Mouse (Mus musculus): ENCODE results near the gene Tap1.

Tap1 gene

GRCm38 (mm10) chr17:34172528-34172927, 14.8 kb upstream of the Tap1 start:
- in situ Hi-C loops (cut with MboI; ENCODE audit: low pct_unique_long_range_greater_than_20kb in 1 of 2, low sequenced_read_pairs in 2 of 2, unreplicated experiment in 1 of 2): loop anchor here in 1 of 2 experiments (5.0 kb wide), 1 partner anchor 90 kb away; no protein-coding TSS in a partner anchor

DNA sequence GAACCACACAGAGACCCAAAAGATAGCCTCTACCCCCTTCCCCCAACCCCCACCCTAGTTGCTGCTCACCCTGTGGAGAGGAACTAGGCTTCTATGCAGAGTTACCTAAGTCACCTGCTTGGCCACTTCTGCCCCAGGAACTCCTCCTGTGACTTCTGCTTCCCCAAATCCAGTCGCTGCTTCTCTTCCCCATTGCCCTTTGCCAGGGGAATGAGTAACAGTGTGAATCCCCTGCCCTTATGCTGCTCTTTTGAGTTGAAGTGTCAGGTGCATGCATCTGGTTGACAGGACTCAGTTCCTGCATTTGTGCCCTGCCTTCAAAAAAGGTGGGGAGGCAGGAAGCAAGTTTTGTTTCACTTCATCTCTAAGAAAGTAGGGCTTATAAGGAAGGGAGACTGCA, 13.3 kb upstream of the Tap1 start:
- in situ Hi-C loops (cut with MboI; ENCODE audit: low pct_unique_long_range_greater_than_20kb in 1 of 2, low sequenced_read_pairs in 2 of 2, unreplicated experiment in 1 of 2): loop anchor here in 1 of 2 experiments (5.0 kb wide), 1 partner anchor 92 kb away; no protein-coding TSS in a partner anchor

DNA sequence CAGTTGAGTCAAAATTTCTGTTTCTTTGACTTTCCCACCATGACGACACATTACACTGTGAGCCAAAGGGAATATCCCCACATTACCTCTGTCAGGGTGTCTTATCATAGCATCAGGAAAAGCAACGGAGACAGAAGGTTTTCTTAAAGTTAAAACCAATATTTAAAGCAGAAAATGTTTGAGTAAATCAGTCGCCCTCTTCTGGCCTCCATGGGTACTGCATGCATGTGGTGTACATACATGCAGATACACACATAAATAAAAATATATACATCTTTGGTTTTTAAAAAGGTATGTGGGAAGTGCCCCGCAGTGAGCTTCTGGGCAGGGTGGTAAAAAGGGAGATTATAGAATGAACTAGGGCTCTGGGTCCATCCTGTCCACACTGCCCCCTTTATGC, 10.2 kb upstream of the Tap1 start:
- in situ Hi-C loops (cut with MboI; ENCODE audit: low pct_unique_long_range_greater_than_20kb in 1 of 2, low sequenced_read_pairs in 2 of 2, unreplicated experiment in 1 of 2): no loop called here

GRCm38 (mm10) chr17:34179019-34179418, 8.3 kb upstream of the Tap1 start:
- in situ Hi-C loops (cut with MboI; ENCODE audit: low pct_unique_long_range_greater_than_20kb in 1 of 2, low sequenced_read_pairs in 2 of 2, unreplicated experiment in 1 of 2): no loop called here

DNA sequence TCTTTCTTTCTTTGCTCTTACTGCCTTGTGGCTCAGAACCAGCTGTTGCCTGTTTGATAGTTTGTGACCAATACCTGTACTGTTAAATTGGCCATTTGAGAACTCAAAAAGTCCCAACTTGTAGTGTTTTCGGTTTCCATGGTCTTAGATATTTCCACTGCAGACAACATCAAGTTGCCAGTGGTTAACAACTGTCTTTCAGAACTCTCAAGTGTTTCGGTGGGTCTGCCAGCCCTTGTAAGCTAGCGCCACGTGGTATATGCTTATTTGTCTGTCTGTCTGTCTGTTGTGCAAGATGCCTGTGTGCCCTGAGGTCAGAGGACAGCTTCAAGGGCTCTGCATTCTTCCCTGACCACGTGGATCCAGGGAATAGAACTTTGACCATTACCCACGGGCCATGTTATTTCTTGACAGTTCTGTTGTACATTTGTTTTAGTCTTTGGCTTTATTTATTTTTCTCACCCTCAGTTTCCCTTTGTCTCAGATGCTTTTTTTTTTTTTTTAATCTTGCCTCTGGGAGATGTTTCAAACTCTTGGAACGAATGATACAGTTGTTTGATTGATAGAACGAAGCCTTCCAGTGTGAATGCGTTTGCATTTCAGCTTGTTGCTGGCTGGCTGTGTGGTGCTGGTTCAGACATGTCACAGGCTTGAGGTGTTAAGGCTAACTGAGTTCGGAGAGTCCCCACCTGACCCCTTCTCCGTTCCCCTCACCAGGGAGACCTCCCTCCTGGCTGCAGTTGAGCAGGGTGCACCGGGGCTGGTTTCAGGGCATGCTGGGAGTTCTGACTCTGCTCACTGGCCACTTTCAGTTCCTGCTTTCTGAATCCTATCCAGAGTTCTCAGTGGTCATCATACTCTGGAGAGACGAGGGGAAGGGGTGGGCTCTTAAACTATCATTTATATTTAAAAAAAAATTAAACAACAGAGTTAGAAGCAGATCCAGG, 7.2 kb upstream of the Tap1 start:
- in situ Hi-C loops (cut with MboI; ENCODE audit: low pct_unique_long_range_greater_than_20kb in 1 of 2, low sequenced_read_pairs in 2 of 2, unreplicated experiment in 1 of 2): no loop called here

GRCm38 (mm10) chr17:34183564-34184219, 3.7 kb upstream of the Tap1 start:
- in situ Hi-C loops (cut with MboI; ENCODE audit: low pct_unique_long_range_greater_than_20kb in 1 of 2, low sequenced_read_pairs in 2 of 2, unreplicated experiment in 1 of 2): no loop called here

- in situ Hi-C loops (cut with MboI; ENCODE audit: low pct_unique_long_range_greater_than_20kb in 1 of 2, low sequenced_read_pairs in 2 of 2, unreplicated experiment in 1 of 2): no loop called here
Observed at GRCm38 (mm10) chr17:34185526-34185925, 1.8 kb upstream of the Tap1 start.

DNA sequence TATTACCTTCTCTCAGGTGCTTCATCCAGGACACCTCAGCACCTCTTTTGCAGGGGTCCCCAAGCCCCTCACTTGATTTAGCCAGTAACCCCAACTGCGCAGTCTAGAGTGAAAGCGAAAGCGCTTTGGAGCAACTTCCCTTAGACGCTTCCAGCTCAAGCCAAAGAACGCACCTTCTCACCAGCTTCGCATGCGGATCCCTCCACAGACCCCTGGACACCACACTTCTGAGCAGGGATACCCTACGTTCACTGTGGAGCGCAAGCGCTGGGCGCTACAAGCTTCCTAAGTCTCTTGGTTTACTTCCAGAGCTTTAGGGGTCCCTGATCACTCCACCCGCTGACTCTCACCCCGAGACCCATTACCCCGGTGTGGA, 480 bp upstream of the Tap1 start:
- in situ Hi-C loops (cut with MboI; ENCODE audit: low pct_unique_long_range_greater_than_20kb in 1 of 2, low sequenced_read_pairs in 2 of 2, unreplicated experiment in 1 of 2): no loop called here

DNA sequence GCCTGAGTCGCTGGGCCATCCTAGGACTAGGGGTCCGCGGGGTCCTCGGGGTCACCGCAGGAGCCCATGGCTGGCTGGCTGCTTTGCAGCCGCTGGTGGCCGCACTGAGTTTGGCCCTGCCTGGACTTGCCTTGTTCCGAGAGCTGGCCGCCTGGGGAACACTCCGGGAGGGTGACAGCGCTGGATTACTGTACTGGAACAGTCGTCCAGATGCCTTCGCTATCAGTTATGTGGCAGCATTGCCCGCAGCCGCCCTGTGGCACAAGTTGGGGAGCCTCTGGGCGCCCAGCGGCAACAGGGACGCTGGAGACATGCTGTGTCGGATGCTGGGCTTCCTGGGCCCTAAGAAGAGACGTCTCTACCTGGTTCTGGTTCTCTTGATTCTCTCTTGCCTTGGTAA, 657 bp downstream of the Tap1 start:
- in situ Hi-C loops (cut with MboI; ENCODE audit: low pct_unique_long_range_greater_than_20kb in 1 of 2, low sequenced_read_pairs in 2 of 2, unreplicated experiment in 1 of 2): no loop called here

DNA sequence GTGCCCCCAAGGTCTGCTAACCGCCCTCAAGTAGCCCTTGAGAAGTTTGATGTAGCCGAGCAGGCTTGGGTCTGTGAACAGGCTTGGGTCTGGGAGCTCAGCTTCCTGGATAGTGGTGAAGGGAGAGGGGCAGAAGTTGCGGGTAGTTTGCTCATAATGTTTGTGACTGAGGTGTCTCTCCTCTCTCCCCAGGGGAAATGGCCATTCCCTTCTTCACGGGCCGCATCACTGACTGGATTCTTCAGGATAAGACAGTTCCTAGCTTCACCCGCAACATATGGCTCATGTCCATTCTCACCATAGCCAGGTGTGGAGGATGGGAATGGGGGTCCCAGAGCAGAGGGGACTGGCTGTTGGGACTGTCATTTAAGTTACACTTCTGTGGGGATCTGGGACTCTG, 1.6 kb downstream of the Tap1 start:
- in situ Hi-C loops (cut with MboI; ENCODE audit: low pct_unique_long_range_greater_than_20kb in 1 of 2, low sequenced_read_pairs in 2 of 2, unreplicated experiment in 1 of 2): no loop called here

DNA sequence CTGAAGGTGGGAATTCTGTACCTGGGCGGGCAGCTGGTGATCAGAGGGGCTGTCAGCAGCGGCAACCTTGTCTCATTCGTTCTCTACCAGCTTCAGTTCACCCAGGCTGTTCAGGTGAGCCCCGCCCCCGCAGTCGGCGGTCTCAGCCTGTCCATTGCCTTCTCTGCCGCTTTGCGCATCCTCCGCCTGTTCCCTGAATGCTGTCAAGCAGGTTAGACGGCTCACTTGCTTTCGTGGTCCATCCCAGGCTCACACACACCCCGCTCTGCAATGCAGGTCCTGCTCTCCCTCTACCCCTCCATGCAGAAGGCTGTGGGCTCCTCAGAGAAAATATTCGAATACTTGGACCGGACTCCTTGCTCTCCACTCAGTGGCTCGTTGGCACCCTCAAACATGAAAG, 5.5 kb downstream of the Tap1 start:
- in situ Hi-C loops (cut with MboI; ENCODE audit: low pct_unique_long_range_greater_than_20kb in 1 of 2, low sequenced_read_pairs in 2 of 2, unreplicated experiment in 1 of 2): loop anchor here in 1 of 2 experiments (10.0 kb wide), 1 partner anchor 118 kb away; no protein-coding TSS in a partner anchor

DNA sequence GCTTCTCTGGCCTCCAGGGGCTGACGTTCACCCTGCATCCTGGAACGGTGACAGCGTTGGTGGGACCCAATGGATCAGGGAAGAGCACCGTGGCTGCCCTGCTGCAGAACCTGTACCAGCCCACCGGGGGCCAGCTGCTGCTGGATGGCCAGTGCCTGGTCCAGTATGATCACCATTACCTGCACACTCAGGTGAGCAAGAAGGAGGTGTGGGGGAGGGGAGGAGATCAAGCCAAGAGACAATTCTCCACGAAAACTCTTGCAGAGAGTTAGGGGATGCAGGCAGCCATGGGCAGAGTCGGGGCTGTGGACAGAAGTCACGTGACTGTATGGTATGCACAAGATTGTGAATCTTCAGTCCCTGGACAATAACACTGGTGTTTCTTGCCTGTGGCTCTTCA, 6.1 kb downstream of the Tap1 start:
- in situ Hi-C loops (cut with MboI; ENCODE audit: low pct_unique_long_range_greater_than_20kb in 1 of 2, low sequenced_read_pairs in 2 of 2, unreplicated experiment in 1 of 2): loop anchor here in 1 of 2 experiments (10.0 kb wide), 1 partner anchor 119 kb away; no protein-coding TSS in a partner anchor

DNA sequence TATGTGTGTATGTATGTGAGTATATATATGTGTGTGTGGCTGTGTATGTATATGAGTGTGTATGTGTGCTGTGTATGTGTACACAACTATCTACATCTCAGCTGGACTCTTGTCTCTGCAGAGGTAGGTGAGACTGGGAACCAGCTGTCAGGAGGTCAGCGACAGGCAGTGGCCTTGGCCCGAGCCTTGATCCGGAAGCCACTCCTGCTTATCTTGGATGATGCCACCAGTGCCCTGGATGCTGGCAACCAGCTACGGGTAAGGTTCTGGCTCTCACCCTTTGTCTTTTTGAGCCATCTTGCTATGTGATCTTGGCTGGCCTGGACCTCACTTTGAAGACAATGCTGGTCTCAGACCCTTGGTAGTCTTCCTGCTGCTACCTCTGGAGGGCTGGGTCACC, 7.4 kb downstream of the Tap1 start:
- in situ Hi-C loops (cut with MboI; ENCODE audit: low pct_unique_long_range_greater_than_20kb in 1 of 2, low sequenced_read_pairs in 2 of 2, unreplicated experiment in 1 of 2): loop anchor here in 1 of 2 experiments (10.0 kb wide), 1 partner anchor 120 kb away; no protein-coding TSS in a partner anchor

DNA sequence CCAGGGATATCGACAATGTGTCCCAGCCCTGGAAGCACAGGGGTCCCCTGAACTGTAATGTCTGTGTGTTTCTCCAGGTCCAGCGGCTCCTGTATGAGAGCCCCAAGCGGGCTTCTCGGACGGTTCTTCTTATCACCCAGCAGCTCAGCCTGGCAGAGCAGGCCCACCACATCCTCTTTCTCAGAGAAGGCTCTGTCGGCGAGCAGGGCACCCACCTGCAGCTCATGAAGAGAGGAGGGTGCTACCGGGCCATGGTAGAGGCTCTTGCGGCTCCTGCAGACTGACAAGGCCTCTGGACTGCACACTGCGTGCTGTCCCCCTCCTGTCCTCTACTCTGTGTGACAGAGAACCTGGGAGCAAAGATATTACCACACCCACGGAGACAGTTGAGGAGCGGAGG, 9.1 kb downstream of the Tap1 start:
- in situ Hi-C loops (cut with MboI; ENCODE audit: low pct_unique_long_range_greater_than_20kb in 1 of 2, low sequenced_read_pairs in 2 of 2, unreplicated experiment in 1 of 2): loop anchor here in 1 of 2 experiments (10.0 kb wide), 1 partner anchor 122 kb away; no protein-coding TSS in a partner anchor

DNA sequence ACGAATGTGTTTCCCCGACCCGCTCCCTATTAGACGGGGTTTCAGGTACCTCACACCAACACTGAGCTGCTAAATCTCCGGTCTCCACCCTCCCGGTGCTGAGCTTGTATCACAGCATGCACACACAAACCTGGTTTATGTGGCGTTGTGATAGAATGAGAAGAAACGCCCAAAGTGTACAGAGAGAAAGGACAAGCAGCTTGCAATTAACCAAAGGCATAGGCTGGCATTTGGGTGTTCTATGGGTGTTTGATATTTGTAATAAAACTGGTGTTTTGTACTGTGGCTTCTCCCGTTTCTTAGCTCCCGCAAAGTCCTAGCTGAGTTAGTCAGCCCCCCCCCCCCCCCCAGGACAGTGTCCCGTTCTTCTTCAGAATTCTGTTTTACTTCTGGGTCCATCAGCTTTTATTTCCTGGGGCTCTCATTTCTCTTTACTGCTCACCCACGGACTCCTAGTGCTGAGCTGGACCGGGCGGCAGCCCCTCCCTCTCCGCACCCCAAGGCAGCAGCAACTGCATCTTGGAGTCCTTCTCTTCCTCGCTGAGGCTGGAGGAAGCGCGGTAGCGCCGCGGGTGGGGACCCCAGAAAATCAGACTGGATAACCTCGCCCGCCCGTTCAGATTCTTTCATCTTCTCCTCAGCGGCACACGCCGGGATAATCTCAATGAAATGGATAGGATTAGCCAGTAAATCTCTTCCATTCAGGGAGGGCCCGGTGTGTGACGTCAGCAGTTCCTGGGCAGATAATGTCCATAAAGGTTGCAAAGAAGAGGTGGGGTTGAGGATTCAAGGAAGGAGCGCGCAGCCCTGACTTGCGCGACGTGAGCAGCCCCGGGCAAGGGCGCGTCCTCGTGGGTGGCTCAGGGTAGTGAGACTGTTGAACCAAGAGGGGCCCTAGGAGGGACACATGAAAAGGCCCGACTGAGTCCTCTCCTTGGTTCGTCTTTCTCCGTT, 9.9 kb downstream of the Tap1 start, which contains the start of gene Psmb8:
Gene Psmb8, plus strand, starts transcription at position 781 of the 954 bp plus-strand sequence.
- in situ Hi-C loops (cut with MboI; ENCODE audit: low pct_unique_long_range_greater_than_20kb in 1 of 2, low sequenced_read_pairs in 2 of 2, unreplicated experiment in 1 of 2): loop anchor here in 1 of 2 experiments (10.0 kb wide), 1 partner anchor 122 kb away; no protein-coding TSS in a partner anchor

- in situ Hi-C loops (cut with MboI; ENCODE audit: low pct_unique_long_range_greater_than_20kb in 1 of 2, low sequenced_read_pairs in 2 of 2, unreplicated experiment in 1 of 2): loop anchor here in 1 of 2 experiments (10.0 kb wide), 1 partner anchor 123 kb away; no protein-coding TSS in a partner anchor
Observed at GRCm38 (mm10) chr17:34197904-34198520, 10.7 kb downstream of the Tap1 start.

DNA sequence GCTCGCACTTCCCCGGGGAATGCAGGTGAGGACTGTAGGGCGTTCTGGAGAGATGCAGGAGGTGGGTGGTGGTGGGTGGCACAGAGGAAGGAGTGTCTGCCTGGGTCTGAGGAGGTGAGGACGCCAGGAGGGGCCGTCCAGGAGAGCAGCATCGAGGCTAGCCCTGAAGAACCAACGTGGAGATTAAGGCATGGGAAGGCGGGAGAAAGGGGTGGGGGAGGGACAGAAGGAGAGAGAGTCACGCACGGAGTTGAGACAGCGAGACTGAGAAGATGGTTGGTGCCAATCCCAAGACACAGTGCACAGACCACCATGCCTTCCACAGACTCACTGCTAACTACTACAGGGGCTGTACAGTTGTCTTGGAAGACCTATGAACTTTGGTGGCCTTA, 11.2 kb downstream of the Tap1 start:
- in situ Hi-C loops (cut with MboI; ENCODE audit: low pct_unique_long_range_greater_than_20kb in 1 of 2, low sequenced_read_pairs in 2 of 2, unreplicated experiment in 1 of 2): loop anchor here in 1 of 2 experiments (10.0 kb wide), 1 partner anchor 124 kb away; no protein-coding TSS in a partner anchor

Measured in mouse embryonic stem cell (cell line).